Mouse (Mus musculus) liver, embryonic 11.5 days (tissue): ENCODE measurements at regions not wholly inside any gene's neighbourhood (a gene's known extent, or its start where the extent isn't known, plus 50 kb on each side); places are given as distances from the start of the nearest gene placed in this dataset.
A peak's percentile ranks its signal among the peaks of the same experiment; 100 is the strongest.

Source experiments
- ATAC-seq: fragments of 200-750 bp; cut with Nextera tagmentation; replicated peaks from 2 replicates; pipeline ENCODE4 v1.8.0; 2017; ENCODE audit warnings: moderate number of reproducible peaks, mild to moderate bottlenecking, moderate TSS enrichment, moderate library complexity; ENCODE audit not compliant: low FRiP score
- DNase-seq: peaks from one replicate; pipeline ENCODE4 v3.0.0-alpha.2; 2017; ENCODE audit warnings: low spot score
- H3K27ac ChIP-seq: fragments of 300-500 bp; sonication (generic); 2 replicates; pipeline ENCODE4 v1.5.1; 2014; ENCODE audit warnings: mild to moderate bottlenecking, low read depth, low read length, control low read depth
- H3K27me3 ChIP-seq: fragments of 300-500 bp; sonication (generic); replicated peaks from 2 replicates; pipeline ENCODE4 v1.6.1; 2014; ENCODE audit warnings: low read length, mixed read lengths; ENCODE audit not compliant: control insufficient read depth, insufficient read depth
- H3K36me3 ChIP-seq: fragments of 300-500 bp; sonication (generic); 2 replicates; pipeline ENCODE4 v1.6.1; 2014; ENCODE audit warnings: mild to moderate bottlenecking, low read length, moderate library complexity, mixed read lengths; ENCODE audit not compliant: control insufficient read depth, insufficient read depth
- H3K4me1 ChIP-seq: fragments of 300-500 bp; sonication (generic); replicated peaks from 2 replicates; pipeline ENCODE4 v1.6.1; 2014; ENCODE audit warnings: low read length, mixed read lengths; ENCODE audit not compliant: control insufficient read depth, insufficient read depth
- H3K4me2 ChIP-seq: fragments of 300-500 bp; sonication (generic); 2 replicates; pipeline ENCODE4 v1.6.1; 2014; ENCODE audit warnings: mild to moderate bottlenecking, control low read depth, moderate library complexity
- H3K4me3 ChIP-seq: fragments of 300-500 bp; sonication (generic); 2 replicates; pipeline ENCODE4 v1.5.1; 2014; ENCODE audit warnings: low read depth, low read length, control low read depth
- H3K9ac ChIP-seq: fragments of 300-500 bp; sonication (generic); 2 replicates; pipeline ENCODE4 v1.6.1; 2014; ENCODE audit warnings: low read depth, low read length, control low read depth
- H3K9me3 ChIP-seq: fragments of 300-500 bp; sonication (generic); 2 replicates; pipeline ENCODE4 v1.6.1; 2016; ENCODE audit warnings: low read length, inconsistent platforms, mixed read lengths; ENCODE audit not compliant: control insufficient read depth
- WGBS: fragments of 180-500 bp; shearing (Covaris S2); extraction: QIAGEN DNeasy Blood & Tissue Kit; methylation state at CpG from one replicate; pipeline ENCODE4 v1.1.7; 2014; 5-methylcytosine and 5-hydroxymethylcytosine counted together

DNA sequence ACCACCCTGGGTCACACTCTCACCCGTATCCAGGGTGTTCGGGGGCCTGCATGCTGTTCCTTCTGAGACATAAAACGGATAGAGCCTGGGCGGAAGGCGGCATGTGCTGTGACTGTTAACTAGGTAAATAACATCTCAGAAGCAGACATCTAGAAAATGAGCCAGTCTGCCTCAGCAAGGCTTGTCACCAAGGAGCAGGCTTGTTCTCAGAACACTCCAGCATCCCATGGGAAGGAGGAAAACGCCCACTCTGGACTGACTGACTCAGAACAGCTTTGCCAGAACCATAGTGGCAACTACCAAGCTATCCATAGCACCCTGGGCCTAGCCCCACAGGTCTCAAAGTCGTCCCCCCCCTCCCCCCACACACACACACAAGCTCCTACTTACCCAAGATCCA lies 63.8 kb upstream of the Cdh5 start:
- Histone ChIP-seq H3K27ac (no peak overlapping the region), H3K4me3 (no peak overlapping the region), H3K4me2 (no peak overlapping the region), H3K36me3 (no peaks in the 10 kb centered on the region), H3K9me3 (no peaks in the 10 kb centered on the region), H3K4me1 (peaks cover 4% of the 10 kb centered on the region; the same call in 1 of the 2 replicates), H3K27me3 (no peaks in the 10 kb centered on the region), H3K9ac (no peak overlapping the region)
- no peak for DNase-seq
- no peak for ATAC-seq
- WGBS, result 79% methylated on average over 7 of the region's 7 CpGs

DNA sequence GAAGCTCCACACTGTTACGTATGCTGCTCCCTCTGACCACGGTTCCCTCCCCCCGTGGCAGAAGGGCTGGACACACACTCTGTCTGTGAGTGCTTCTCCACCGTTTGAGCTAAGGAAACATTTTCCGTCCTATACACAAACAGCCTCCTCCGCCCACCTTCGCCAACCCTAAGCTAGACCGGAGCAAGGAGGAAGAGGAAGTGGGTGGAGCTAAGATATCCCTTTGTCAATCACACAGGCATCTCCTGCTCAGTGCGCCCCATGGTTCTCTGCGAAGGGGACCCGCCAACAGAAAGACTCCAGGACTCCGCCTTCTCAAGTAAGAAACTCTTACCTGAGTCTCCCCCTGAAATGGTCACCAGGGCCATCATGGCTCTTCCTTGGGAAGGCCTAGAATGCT lies 61.9 kb upstream of the Cdh5 start:
- Histone ChIP-seq H3K36me3 (no peaks in the 10 kb centered on the region), H3K4me2 (peak overlapping the region; percentile 27; the same call in 1 of the 2 replicates), H3K4me3 (no peak overlapping the region), H3K4me1 (peaks cover 4% of the 10 kb centered on the region; the same call in 1 of the 2 replicates), H3K27ac (no peak overlapping the region), H3K9me3 (no peaks in the 10 kb centered on the region), H3K9ac (no peak overlapping the region), H3K27me3 (no peaks in the 10 kb centered on the region)
- 40% methylated on average over 12 of the region's 12 CpGs for WGBS
- no peak for DNase-seq
- peak; percentile 72 for ATAC-seq

DNA sequence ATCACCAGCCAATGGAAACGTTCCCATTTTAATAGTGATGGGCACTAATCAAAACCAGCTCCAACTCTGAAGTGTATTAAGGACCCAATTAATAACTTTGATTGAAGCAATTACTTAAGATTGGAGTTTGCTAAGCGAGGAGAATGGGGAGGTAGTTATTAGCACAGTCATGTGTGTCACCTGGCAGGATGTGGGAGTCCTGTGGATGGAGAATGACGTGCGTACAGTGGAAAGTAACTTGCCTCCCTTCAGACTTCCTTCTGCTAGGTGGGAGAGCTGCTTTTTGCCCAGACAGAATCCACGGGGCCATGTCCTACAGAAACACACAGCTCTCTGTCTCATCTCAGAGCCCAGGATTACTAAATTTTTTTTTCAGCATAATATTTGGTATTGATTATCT lies 59.9 kb upstream of the Cdh5 start:
- Histone ChIP-seq H3K4me3 (no peak overlapping the region), H3K4me2 (no peak overlapping the region), H3K9ac (no peak overlapping the region), H3K27ac (no peak overlapping the region), H3K4me1 (peaks cover 4% of the 10 kb centered on the region; the same call in 1 of the 2 replicates), H3K9me3 (no peaks in the 10 kb centered on the region), H3K27me3 (no peaks in the 10 kb centered on the region), H3K36me3 (no peaks in the 10 kb centered on the region)
- ATAC-seq, result no peak
- 74% methylated on average over 5 of the region's 5 CpGs for WGBS
- DNase-seq, result no peak

DNA sequence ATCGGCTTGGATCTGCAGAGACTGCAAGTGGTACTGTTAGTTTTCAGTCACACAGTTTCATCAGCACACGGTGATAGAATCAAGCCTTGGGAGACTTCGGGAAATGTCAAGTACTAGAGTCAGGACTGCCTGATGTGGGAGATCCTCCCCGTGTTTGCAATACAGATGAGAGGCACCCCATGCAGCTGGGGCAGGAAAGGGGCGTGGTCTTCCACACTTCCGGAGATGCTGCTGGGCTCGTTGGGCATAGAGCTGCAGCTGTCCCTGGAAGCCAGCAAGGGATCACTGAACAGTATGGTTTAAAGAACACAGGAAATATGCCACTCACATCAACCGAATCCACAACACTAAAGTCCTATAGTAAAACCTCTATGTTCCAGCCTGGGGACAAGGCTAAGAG lies 59.0 kb upstream of the Cdh5 start:
- no peak overlapping the region for H3K4me3 ChIP-seq
- H3K27ac ChIP-seq, result no peak overlapping the region
- H3K9me3 ChIP-seq, result no peaks in the 10 kb centered on the region
- H3K36me3 ChIP-seq, result no peaks in the 10 kb centered on the region
- 15% methylated on average over 8 of the region's 8 CpGs for WGBS
- no peak overlapping the region for H3K9ac ChIP-seq
- DNase-seq, result peak; percentile 49
- H3K27me3 ChIP-seq, result no peaks in the 10 kb centered on the region
- 0 out of 2 replicates have a peak, but pooled peaks have one; percentile 27 for ATAC-seq
- H3K4me2 ChIP-seq, result peak overlapping the region; percentile 30; the same call in 1 of the 2 replicates
- peaks cover 4% of the 10 kb centered on the region; the same call in 1 of the 2 replicates for H3K4me1 ChIP-seq

DNA sequence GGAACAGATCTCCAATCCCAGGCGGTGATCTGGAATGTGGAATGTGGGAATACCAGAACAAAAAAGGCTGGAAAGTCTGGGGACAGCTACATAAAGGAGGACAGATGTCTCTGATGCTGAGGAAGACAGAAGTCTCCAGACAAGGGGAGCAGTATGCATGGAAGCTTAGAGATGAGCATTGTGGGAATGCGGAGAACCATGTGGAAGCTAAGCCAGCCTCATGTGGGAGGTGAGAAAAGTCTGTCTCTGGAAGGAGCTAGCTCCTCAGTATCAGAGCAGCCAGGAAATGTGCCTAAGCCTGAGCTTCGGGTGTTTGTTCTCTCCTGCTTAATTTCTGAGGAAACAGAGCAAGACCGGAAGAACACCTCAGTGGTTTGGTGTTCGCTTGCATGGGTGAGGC lies 53.4 kb upstream of the Cdh5 start:
- H3K9me3 ChIP-seq, result no peaks in the 10 kb centered on the region
- WGBS, result 67% methylated on average over 5 of the region's 5 CpGs

DNA sequence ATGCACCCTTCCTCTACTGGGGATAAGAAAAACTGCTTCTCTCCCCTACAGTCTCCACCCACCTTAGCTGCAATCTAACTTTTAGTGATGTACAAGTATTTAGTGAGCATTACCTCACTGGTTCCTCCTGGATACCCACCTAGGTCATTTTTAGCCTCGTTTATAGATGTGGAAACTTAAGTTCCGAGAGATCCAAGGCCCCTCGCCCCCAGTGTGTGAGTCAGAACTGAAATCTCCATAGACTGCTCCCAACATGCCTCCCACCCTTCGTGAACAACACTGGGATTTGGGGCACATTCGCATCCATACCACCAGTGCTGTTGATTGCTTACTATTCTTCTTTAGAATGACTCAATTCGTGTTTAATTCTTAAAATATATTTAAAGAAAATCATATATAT lies 52.2 kb upstream of the Cdh5 start:
- 73% methylated on average over 6 of the region's 6 CpGs for WGBS

More for the DNA sequence above, 53.4 kb upstream of the Cdh5 start:
- Histone ChIP-seq H3K27ac (no peak overlapping the region), H3K4me3 (no peak overlapping the region), H3K9ac (no peak overlapping the region), H3K4me2 (no peak overlapping the region), H3K4me1 (no peaks in the 10 kb centered on the region), H3K36me3 (no peaks in the 10 kb centered on the region), H3K27me3 (no peaks in the 10 kb centered on the region)
- DNase-seq, result no peak
- no peak for ATAC-seq

DNA sequence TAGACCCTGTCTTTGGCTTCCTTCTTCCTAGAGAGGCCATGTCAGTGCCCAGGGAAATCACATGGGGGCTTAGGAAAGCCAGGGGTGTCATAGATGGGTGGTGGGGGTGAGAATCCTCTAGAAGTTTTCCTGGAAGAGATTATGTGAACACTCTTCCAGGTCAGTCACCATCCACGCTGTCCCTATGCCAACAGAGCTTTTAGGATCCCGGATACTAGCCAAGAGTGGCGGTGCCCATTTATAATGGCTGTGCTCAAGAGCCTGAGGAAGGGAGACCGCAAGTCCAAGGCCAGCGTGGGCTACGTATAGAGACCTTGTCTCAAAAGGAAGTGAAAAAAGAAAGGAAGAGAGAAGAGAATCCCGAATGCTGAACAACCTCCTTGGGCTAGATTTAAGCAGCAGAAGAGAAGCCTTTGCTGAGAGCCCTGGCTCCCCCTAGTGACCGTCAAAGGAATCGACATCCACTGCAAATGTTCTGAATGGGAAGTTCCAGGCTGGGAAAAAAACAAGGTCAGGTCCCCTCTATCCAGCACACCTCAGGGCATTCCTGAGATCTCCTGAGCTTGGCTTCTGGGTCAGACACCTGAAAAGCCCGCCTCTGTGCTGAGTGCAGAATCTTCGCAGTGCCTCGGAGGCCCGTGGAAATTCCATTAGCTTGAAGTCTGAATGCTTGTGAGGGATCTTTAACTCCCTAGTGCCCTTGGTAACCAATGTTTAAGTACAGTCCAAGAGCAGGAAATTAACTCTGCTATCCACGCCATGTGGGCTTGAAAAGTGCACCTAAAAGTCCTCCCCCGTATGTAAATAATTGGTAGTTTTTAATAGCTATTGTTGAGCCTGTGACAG lies 50.5 kb upstream of the Cdh5 start:
- no peak overlapping the region for H3K27ac ChIP-seq
- no peaks in the 10 kb centered on the region for H3K9me3 ChIP-seq
- ATAC-seq (0 out of 2 replicates have a peak, but pooled peaks have one; percentile 36), DNase-seq (no peak)
- no peak overlapping the region for H3K4me3 ChIP-seq
- H3K36me3 ChIP-seq, result no peaks in the 10 kb centered on the region
- H3K9ac ChIP-seq, result no peak overlapping the region
- H3K27me3 ChIP-seq, result no peaks in the 10 kb centered on the region
- H3K4me2 ChIP-seq, result no peak overlapping the region
- no peaks in the 10 kb centered on the region for H3K4me1 ChIP-seq
- WGBS, result 33% methylated on average over 15 of the region's 15 CpGs

More for the DNA sequence above, 52.2 kb upstream of the Cdh5 start:
- no peak overlapping the region for H3K27ac ChIP-seq
- no peak for DNase-seq
- H3K36me3 ChIP-seq, result no peaks in the 10 kb centered on the region
- no peaks in the 10 kb centered on the region for H3K4me1 ChIP-seq
- no peaks in the 10 kb centered on the region for H3K27me3 ChIP-seq
- no peak overlapping the region for H3K9ac ChIP-seq
- ATAC-seq, result no peak
- no peak overlapping the region for H3K4me2 ChIP-seq
- no peaks in the 10 kb centered on the region for H3K9me3 ChIP-seq
- H3K4me3 ChIP-seq, result no peak overlapping the region

DNA sequence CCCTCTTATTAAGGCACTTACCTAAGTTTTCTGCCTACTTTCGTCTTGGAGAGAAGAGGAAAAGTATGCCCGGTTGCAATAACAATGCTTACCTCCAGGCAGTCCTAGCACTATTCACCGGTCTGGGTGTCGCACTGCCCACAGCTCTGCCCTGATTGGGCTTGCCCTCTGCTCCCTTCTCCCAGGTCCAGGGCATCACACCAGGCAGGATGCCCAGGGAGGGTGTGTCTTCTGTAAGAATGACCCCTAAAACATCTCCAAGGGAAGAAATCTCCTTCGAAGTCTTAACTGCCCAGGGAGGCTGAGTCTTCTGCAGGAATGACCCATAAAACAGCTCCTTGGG lies 49.9 kb upstream of the Cdh5 start:
- Histone ChIP-seq H3K4me3 (no peak overlapping the region), H3K27me3 (no peaks in the 10 kb centered on the region), H3K36me3 (no peaks in the 10 kb centered on the region), H3K4me1 (no peaks in the 10 kb centered on the region), H3K27ac (no peak overlapping the region), H3K9me3 (no peaks in the 10 kb centered on the region), H3K9ac (no peak overlapping the region), H3K4me2 (no peak overlapping the region)
- ATAC-seq (no peak), DNase-seq (no peak)
- WGBS, result 65% methylated on average over 5 of the region's 5 CpGs
